Mouse (Mus musculus) embryo, embryonic 9.5 days (tissue): ENCODE measurements around the gene Birc5.

ENCODE experiments used
- DNase-seq: peaks from one replicate; pipeline ENCODE4 v3.0.0-alpha.2; 2017; ENCODE audit errors: extremely low spot score

Birc5 gene

DNA sequence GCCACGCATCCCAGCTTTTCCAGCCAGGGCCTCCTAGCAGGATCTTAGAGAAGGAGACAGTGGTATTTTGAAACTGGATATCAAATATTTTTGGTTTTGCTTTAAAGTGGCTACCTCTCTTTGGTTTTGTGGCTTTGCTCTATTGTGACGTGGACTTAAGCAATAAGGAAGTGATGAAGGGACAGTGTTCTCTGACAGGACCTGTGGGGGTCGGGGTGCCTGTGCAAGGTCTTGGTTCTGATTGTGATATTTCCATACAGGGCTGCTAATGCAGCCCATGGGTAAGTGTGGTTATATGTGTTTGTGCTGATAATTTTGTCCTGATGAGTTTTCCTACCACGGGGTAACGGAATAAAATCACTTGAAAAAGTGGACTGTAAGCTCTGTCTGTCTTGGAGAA lies 6.3 kb downstream of the Birc5 start:
- no peak for DNase-seq

DNA sequence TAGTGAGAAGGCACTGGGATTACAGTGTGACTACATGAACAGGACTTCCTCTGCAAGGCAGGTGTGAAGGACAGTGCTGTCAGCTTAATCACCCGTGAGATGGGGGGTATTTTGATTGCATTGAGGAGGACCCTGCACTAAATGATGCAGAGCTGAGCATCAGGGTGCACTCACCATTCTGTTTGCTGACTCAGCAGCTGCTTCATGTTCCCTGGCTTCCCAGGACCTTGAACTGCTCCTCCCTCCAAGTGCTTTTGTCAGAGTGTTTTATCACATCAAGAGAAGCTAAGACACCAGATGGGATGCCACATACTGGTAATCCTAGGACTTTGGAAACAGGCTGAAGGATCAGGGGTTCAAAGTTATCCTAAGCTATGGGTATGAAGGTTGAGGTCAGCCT lies 6.9 kb downstream of the Birc5 start:
- no peak for DNase-seq

GRCm38 (mm10) chr11:117857462-117857861 lies 8.4 kb downstream of the Birc5 start:
- no peak for DNase-seq

GRCm38 (mm10) chr11:117858392-117858791 lies 9.3 kb downstream of the Birc5 start:
- no peak for DNase-seq

GRCm38 (mm10) chr11:117860601-117861000 lies 11.6 kb downstream of the Birc5 start, which contains the start of gene Tmem235:
Tmem235 (plus strand) TSS chr11:117860752.
- no peak for DNase-seq

DNA sequence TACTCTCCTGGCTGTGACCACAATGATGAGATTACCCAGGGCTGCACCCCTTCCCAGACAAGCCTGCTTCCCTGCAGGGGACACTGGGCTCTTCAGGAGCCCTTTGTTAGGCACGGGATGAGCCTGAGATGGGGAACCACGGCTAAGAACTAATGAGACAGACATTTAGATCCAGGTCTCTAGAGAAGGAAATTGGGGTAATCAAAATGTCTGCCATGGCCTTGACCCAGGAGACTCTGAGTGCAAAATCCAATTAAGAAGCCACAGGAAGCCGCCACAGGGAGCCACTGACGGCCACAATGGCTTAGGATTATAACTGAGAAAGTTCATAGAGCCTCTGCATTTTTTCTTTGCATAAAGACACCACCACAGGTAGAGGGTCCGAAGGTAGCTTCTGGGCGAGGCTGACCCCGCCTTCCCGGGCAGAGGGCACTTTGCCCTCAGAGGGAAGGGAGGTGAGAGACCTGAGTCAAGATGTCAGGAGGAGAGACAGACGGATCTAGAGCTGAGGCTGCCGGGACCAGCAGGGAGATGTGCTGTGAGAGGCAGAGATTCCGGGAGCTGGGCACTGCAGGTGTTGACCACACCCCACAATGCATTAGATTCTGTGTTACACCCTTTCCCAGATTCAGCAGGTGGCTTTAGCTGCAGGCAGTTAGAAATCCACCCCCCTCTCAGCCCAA lies 14.3 kb downstream of the Birc5 start:
- no peak for DNase-seq

DNA sequence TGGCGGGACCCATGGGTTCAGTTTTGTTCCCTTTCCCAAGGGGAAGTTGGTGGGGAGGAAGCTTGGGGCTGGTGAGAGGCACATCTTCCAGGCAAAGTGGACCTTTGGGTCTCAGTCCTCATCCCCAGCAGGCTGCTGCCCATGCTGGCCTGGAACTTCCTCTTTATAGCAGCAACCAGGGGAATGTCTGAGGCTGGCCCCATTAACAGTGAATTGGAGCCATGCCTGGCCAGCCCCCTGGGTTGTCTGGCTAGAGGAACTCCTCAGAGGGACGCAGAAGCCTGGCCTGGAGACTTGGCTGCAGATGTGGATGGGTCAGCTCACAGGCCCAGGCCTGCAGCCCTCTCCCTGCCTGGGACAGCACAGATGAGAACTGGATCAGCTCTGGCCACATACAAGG lies 15.8 kb downstream of the Birc5 start:
- DNase-seq, result no peak

DNA sequence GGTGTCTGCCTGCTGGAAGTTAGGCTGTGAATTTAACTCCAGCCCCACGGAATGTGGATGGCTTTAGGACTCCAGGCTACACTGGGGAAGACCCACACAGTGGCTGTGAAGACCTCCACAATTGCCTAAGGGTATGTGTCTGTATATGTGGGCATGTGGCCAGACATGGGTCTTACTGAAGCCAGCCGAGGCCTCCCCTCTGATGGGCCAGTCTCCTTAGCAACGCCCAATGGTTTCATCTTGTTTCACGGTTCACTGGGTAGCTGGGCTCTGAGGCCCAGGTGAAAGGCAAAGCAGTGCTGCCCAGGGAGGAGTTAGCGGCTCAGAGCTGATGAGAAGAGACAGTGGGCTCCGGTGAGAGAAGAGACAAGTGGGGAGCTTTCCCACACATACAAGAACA lies 16.9 kb downstream of the Birc5 start:
- DNase-seq, result peak; percentile 47

DNA sequence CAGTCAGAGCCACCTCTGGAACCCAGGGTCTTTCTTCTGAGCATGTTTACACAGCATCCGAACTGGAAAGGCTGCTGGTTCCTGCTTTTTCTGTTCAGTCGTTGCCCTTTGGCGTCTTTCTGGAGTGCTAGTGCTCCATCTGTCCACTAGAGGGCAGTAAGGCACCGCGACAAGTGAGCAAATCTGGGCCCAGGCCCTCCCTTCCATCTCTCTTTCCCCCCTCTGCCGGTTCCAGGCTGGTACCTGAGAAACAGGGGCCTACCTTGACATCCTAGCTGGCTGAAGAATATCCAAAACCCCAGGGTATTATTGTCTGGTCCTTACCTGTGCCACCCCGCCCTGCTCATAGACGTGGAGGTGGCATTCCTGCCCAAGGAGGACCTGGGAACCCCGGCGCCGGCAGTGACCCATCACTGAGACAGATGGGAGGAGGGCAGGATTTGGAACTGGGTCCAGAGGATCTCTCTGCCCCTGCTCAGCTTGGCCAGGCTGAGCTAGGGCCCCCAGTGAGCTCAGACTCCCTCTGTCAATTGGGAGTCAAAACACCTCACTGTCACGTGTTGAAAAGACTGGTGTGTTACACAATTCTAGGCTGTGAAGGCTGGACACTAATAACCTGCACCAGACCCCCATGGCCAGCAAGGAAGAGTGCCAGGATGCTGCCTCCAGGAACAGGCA lies 21.8 kb downstream of the Birc5 start:
- DNase-seq, result peak; percentile 78

- DNase-seq, result no peak
Measured at GRCm38 (mm10) chr11:117871376-117871775, 22.3 kb downstream of the Birc5 start.

- DNase-seq, result no peak
Measured at GRCm38 (mm10) chr11:117871911-117872584, 23.0 kb downstream of the Birc5 start.

- DNase-seq, result peak; percentile 86
Measured at GRCm38 (mm10) chr11:117872861-117873608, 24.0 kb downstream of the Birc5 start, which contains the start of gene Tha1. Tha1 (minus strand) TSS chr11:117873481.

- DNase-seq, result no peak
Measured at GRCm38 (mm10) chr11:117874419-117874818, 25.4 kb downstream of the Birc5 start.

GRCm38 (mm10) chr11:117875681-117876080 lies 26.6 kb downstream of the Birc5 start:
- DNase-seq, result no peak

DNA sequence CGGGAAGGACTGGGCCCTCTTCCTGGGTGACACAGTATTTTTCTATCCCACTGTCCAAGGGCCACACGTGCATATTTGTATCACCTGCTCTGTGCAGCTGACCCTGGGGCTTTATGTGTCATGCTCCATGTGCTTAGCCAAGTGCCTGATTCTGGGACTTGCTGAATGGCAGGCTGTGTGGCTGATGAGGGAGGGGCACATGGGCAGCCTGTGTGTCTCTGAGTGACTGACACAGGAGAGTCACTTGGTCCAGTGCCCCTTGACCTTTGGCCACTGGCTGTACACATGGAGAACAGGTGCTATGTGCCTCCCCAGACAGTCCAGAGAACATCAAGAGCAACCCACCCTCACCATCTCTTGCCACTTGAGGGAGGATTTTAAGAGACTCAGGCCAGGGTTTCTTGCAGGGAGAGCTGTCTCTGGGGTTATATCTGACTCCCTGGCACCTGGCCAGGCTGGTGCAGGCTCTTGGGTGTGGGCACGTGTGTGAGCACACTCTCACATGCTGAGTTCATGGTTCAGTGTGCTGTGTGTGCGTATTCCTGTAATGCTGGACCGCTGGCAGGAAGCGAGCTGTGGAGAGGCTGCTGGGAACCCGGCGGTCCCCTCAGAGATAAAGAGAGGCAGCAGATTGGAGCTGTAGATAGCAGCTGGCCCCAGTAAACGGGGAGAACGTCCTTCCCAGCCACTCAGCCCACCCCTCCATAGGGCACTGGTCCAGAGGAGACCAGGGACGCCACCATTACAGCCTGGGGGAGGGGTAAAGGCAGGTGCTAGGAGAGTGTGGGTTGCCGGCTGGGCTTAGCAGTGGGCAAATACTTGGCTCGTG lies 29.1 kb downstream of the Birc5 start:
- DNase-seq, result no peak

GRCm38 (mm10) chr11:117878892-117879291 lies 29.8 kb downstream of the Birc5 start:
- DNase-seq, result no peak

DNA sequence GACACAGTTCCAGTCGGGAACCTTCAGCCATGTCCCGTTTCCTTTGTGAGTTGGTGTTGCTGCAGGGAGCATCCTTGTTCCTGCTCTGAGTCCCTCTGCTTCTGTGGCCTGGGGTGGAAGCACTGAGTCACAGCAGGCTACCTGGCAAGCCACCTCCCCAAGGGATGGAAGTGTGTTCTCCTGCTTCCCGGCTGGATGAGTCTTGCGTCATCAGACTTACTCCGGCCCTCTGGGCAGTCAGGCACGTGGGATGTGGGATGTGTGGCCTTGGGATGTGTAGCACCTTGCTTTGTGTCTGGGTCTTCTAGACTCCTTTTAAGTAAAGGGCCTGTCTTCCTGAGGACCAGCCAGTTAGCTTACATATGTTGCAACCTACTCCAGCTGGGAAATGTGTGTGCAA lies 30.6 kb downstream of the Birc5 start:
- no peak for DNase-seq

DNA sequence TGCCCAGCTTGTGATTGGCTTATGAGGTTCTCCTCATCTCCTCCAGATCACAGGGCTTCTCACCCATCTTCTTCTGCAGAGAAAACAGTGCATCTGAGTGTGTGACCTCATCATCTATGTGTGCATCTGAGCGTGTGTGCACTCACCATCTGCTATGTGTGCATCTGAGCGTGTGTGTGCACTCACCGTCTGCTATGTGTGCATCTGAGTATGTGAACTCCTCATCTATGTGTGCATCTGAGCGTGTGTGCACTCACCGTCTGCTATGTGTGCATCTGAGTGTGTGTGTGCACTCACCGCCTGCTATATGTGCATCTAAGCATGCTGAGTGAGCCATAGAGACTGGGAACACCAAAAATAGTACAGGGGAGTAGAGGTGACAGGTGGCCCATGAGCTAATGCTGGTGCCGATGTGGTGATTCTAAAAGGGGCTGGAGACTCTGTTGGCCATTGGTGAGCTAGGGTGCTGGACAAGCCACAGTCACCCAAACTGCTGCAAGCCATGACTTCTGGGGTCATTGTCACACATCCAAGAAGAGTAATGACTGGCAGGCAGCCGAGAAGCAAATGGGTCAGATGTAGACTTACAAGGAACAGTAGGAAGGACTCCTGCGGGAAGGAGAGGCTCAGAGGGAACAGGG lies 31.4 kb downstream of the Birc5 start:
- DNase-seq, result no peak

GRCm38 (mm10) chr11:117880977-117881358 lies 31.9 kb downstream of the Birc5 start:
- no peak for DNase-seq

DNA sequence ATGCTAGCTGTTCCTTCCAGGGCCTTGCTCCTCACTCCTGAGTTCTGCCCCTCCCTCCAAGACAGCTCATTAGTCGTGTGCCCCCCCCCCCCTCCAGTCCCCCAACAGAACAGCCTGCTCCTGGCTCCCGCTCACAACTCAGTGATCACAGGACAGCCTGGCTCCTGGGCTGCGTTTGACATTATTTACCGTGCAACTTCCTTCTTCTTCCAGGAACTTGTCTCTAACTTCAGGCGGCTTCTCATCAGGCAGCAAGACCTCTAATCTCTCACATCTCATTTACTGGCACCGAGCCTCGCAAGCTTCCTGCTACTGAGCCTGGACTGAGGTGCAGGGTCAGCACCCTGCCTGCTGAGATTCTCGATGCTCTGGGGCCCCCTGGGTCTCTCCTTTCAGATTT lies 32.7 kb downstream of the Birc5 start:
- no peak for DNase-seq

GRCm38 (mm10) chr11:117882208-117882607 lies 33.2 kb downstream of the Birc5 start:
- DNase-seq, result no peak
